Mouse (Mus musculus) adrenal gland, adult 8-10 months (tissue): ENCODE data around the gene Plpp2. TPM values are rescaled to one million over a fixed set of nuclear protein-coding genes. Genes with fewer than 3 reads are reported as not detected.
A peak's percentile ranks its signal among the peaks of the same experiment; 100 is the strongest.

Experiments used
- DNase-seq: peaks from one replicate; pipeline ENCODE4 v3.0.0; 2022
- total RNA-seq, 4 experiments: library from RNA; stranded (reverse); gene quantifications; 2 replicates each; pipeline ENCODE4 v1.2.4; 2022

Plpp2 gene
- total RNA-seq, 4 experiments from 2014 or later: 21.3 to 49.8 (median 30.1) TPM

DNA sequence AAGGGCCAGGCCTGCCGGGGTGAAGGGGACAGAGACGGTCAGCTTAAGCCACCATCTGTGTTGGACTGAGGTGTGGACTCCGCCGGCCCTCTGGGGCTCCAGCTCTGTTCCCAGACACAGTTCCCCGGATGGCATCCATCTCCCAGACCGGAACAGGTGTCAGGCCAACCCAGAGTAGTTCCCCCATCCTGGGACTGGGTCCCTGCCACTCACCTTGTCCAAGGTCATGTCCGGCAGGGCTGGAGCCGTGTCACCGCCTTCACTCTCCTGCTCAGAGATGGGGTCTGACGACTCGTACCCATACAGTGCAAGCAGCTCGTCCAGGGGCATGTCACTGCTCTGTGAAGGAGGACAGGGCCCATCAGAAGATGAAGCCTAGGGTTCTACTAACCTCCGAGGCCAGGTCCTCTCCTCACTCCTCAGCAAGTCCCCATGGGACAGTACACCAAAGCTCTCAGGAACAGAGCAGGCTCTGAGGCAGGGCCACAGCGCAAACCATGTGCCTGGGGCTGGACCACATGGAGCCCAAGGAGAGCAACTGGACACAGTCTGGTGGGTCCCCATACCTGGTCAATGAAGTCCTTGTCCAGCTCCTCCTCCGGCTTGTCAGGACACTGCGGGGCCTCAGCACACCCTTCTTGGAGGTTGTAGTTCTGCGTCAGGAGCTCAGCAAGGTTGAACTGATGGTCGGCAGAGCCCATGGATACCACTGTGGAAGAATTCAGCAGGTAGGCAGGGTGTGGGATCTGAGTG lies 15.6 kb upstream of the Plpp2 start:
- DNase-seq: no peak

DNA sequence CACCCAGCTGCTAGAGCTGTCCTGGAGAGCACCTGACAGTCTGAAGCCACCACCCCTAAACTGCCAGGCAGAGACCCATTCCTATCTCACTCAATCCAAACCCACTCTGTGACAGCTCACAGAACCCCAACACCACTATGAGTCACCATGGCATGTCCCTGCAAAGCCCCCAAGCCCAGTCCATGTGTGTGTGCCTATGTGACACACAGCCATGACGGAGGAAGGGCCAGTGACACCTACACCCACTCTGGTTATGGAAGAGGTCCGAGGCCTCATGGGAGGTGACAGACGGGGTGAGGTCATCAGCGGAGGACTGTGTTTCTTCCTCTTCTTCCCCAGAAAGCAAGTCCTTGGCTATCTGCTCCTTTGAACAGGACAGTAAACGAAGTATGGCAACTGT lies 14.9 kb upstream of the Plpp2 start:
- no peak for DNase-seq

DNA sequence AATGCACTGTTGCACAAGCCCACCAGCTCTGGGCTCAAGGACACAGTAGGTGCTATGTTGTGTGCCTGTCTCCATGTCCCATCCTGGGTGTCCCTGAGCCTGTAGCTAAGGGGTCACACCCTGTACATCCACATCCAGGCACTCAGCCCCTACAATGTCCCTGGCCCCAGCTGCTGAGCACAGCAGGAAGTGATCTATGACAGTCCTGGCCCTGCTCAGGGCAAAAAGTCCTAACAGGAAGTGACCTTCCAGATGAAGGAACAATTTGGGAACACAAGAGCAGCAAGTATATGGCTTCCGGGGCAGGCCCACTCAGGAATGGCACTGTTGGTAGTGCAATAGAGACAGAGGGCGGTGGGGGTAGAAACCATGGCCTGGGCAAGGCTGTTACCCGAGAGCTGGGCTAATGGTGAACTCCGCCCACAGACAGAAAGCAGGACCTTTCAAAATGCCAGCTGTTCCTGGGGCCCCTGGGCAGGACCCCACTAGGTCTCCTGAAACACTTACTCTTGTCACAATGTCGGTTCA lies 13.6 kb upstream of the Plpp2 start:
- no peak for DNase-seq

DNA sequence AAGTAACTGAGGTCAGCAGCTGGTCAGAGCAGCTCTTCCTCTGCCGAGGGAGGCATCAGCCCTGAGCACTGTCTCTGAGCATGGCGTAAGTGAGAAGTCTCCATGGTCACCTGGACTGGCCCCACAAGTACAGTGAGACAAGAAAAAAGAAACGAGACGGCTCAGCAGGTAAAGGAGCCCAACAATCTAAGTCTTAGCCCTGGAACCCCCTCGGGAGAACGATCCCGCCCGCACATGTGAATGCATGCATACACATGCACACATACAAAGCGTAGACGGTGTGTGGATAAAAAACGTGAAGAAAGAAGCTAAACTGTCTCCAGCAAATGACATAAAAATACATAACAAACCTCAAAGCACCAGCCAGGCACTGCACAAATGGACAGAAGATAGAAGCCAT lies 12.9 kb upstream of the Plpp2 start:
- no peak for DNase-seq

DNA sequence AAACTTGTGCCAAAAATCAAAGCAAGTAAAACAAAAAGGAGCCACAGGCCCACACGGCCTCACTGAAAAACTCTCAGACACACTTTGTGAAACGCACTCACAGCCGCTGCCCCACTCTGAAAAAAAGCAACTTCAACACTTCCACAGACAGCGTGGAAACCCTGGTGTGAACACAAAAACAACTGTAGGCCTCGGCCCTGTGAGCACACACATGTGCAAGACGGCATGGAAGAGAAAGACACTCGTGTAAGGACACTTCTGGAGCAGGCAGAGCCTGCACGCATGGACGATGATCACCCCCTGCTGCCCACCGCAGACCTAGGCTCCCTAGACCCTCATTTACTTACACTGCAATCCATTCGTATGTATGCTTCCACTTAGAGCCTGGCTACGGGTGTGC lies 12.3 kb upstream of the Plpp2 start:
- DNase-seq: no peak

DNA sequence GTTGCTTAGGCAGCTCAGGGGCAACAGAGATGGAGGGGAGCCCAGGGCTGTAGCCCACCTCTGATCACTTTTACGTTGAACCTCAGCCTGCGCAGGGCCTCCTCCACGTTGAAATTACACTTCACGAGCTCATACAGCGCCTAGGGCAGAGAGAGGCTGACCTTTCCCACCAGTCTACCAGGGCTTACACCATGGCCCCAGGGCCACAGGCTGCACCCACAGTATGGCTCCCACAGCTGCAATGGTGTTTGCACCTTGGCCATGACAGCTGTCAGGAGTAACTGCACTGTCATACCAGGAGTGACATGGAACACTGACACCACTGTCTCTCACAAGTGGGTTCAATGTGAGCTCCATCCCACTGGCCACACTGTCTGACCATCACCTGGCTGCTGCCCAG lies 11.0 kb upstream of the Plpp2 start:
- DNase-seq: no peak

DNA sequence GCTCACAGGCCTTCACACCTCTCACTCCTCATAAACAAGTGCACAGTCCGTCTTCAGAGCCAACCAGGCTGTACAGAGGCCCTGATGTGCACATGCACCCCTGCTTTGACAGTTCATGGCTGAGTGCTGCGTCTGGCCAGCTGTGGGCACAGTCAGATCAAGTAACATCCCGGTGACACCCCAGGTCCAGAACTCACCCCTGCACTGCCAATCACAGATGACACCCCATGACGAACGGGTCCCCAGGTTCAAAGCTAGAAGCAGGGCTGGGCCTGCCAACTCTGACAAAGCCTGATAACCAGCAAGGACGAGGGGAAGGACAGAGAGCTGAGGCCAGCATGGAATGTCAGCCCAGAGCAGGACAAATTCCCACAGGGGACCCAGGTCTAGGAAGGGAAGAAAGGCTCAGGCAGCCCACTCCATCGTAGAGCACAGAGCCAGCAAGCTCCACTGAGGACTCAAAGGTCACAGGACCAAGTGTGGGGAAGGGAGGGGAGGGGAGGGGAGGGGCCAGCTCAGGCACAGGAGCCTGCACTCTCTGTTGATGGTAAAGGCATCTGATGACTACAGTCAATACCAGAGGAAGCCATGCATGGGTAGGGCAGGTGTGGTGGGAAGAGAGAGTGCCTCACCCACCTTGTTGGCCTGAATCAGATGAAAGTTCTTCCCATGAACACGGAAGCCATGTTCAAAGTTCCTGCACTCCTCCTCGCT lies 10.4 kb upstream of the Plpp2 start:
- peak; percentile 60 for DNase-seq

DNA sequence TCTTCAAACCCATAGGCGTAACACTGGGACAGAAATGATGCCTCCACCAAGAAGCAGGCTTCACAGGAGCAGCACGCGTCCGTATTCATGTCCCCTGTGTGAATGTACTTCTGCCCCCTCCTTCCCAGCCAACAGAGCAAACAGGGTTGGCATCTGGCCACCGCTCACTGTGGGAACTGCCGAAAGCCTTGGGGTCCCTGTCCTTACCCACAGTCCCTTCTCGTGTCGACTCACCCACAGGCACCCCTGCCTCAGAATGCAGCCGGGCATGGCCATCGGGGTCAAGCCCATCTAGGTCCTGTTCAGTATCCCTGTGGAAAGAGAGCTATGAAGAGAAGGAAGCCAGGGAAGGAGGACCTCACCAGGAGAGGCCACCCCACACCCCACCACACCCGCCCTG lies 8.6 kb upstream of the Plpp2 start:
- DNase-seq: no peak

DNA sequence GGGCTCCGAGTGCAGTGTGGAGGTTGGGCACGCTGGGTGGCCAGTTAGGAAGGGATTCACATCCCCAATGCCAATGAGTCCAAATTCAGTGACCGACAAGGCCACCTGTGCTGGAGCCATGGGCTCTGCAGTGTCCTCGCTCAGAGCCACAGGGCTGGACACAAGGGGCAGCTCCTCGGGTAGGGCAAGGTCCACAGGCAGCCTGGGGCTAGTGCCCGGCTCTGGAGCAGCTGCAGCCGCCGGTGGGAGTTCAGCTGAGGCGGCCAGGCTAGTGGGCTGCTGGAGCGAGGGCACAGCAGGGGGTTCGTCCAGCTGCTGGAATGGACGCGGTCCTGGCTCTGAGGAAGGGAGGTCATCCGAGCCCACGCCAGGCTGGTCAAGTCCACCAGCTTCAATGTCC lies 7.9 kb upstream of the Plpp2 start:
- no peak for DNase-seq

DNA sequence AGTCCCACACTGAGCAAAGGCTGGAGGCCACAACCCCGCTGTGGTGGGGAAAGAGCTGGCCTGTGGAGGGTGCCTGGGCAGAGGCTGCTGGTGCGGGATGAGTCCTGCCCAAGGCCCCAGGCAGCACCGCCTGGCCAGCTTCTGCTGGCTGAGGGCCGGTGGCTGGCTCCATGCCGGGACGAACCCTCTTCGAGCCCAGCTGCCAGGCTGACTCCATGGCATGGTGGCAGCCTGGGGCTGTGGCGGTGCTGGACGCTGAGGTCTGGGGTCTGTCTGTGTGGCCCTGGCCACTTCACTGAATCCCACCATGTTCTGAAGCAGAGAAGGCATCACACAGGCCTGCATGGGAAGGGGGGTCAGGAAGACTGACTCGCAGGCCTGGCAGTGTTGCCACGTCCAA lies 7.2 kb upstream of the Plpp2 start:
- DNase-seq: no peak

DNA sequence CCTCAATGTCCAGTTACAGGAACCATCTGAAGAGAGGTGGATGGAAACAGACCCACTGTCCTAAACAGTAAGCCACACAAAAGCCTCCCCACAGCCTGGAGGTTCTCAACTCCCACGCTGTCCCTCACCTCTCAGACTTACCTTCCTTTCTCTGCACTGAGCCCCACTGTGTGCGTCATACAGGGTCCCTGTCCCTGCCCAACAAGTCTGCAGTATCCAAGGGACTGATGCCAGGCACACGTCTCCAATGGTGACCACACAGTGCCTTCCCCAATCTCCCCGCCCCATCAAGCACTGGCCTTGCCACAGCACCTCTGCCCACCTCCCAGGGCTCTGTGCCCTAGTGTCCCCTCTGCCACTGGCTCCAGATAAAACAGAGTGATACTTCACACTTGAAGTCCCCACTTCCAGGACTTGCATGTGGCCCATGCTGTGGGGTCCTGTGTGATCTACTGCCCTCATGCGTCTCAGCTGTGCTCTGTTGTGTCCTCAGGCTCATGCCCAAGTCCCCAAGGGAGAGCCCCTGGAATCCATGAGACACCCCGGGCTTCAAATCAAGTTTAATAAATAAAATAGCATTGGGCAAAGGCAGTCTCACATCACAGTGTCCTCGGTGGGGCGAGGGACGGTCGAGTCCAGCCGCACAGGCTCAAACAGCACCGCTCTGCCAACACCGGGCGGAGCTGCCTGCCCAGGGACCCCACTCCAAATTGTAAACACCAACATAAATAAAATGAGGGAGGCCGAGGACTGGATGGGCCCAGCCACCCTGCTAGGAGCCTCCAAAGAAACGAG lies 6.3 kb upstream of the Plpp2 start:
- DNase-seq: no peak

DNA sequence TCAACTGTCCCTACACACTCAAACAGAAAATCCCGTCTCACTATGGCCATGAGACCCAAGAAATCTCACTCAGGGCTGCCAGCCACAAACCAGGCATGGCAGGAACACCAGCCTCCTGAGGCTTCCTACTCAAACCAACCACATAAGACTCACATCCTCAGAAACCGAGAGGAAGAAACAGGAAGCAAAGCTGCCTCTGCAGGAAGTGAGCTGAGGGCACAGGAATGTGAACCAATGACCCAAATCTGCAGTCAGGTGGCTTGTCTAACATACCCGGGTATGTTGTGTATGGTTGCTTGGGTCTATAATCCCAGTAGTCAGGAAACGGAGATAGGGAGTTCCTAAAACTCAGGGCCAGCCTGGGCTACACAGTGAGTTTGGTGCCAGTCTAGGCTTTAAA lies 5.3 kb upstream of the Plpp2 start:
- DNase-seq: no peak

DNA sequence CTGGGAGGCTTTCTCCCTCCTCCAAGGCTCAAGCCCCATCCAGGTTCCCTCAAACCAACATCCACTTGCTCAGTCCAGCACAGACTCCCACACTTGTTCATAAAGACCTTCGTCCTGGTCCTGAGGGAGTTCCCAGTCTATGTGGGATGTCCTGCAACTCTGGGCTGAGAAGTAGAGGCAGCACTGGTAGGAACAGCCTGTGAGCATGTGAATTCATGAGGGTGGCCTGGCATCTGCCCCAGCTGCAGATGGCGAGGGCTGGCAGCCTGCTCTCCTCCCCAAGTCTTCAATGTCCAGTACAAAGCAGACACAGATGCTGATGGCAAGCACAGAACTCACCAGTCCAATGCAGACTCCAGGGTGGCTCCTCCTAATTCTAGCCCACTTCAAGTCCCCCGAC lies 4.7 kb upstream of the Plpp2 start:
- DNase-seq: no peak

DNA sequence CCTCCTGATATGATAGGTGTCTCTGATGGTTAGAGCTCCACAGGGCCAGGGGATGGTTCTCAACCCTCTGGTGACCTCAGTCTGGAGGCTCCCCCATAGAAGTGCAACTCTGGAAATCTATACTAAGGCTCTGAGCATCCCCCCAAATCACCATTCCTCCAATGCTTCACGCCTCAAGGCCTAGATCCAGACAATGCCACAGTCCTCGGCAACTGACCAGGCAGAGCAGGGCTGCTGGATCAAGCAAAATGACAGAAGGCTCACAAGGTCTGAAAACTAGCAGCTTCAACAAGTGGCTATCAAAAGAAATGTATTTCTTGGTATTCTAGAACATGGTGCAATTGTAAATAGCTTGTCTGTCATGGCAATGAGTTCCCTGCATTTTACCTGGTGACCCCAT lies 4.2 kb upstream of the Plpp2 start:
- DNase-seq: no peak

DNA sequence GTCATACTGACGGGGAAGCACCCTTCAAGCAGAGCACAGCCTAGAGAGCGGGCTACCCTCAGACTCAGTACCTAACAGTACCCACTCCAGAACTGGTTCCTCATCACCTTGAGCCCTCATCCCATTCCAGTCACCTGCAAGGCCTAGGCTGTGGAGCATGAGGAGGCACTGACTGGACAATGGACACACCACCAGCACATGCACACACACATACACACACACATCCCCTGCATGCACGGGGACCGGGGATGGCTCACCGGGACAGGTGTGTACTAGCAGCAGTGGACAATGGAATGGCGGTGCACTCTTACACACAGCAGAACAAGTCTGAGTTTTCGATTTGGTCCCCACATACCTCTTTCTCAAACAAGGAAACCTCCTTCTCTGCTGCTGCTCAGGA lies 3.7 kb upstream of the Plpp2 start:
- DNase-seq: no peak

DNA sequence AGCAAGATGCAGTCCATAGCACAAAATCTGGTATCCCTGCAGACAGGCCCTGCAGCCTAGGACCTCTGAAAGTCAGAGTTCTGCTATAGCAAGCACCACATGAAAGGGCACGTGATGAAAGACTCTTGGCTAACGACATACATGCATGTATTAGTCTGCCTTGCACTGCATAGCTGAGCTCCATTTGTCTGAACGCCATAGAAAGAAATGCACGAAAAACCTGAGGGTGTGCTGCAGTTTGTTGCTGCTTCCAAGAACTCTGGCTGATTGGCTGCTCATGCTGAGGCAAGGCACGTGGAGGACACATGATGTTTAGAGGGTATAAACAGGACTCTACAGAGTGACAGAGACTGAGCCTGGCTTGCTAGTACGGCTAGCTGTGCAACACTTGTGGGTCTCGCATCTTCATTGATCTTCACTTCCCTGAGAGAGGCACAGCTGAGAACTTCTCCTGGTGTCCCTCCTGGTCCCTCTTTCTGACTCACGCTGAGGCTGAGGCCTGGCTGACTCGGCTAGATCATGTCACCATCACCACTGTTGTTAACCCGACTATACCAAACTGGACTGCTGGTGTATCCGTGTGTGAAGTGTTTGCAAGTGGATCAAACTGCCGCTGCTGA lies 3.0 kb upstream of the Plpp2 start:
- no peak for DNase-seq

DNA sequence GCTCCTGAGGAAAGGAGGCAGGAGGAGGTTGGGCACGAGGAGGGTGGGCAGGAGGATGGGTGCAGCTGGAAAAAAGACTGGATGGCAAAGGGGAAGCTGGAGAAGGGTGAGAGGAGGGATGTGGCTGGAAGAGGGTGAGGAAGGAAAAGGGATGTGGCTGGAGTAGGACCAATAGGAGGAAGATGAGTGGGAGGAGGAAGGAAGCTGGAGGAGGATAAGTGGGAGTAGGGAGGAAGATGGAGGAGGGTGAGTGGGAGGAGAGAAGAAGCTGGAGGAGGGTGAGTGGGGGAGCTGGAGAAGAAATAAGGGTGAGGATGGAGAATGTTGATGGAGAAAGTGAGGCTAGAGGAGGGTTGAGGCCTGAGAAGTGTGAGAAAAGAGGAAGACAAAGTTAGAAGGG lies 1.8 kb upstream of the Plpp2 start:
- no peak for DNase-seq

DNA sequence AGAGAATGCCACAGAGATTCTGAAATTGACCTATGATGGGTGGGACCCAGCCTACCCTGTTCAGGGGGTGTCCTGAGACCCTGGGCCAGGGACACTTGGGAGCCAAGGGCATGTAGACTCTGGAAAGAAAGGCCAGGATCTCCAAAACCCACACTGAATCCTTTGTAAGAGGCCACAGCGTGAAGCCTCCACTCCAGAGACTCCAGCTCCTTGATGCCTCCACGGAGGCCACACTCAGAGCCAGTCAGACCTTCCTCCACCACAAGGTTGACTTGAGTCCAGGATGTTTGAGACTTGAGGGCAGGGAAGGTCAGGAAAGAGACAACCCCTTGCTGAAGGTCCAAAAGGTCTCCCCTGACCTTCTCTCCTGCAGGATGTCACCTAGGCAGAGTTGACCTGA lies 830 bp upstream of the Plpp2 start:
- DNase-seq: no peak

DNA sequence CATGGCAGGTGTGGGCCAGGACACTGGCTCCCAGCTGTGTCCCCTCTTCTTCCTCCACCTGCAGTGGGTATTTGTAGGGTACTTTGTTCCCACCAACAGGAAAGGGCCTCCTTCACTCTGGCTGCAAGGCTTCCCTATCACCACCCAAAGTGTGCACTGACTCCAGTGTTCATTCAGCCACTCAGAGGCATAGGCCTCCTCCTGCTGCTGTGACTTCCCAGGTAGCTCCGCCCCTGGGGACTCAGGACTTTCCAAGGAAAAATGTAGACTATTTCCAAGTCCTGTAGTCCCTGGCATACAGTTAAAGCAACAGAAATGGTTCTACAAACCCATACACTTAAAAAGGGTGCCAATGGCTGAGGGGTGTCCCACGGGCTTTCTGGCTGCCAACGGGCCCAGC lies 918 bp downstream of the Plpp2 start:
- no peak for DNase-seq

DNA sequence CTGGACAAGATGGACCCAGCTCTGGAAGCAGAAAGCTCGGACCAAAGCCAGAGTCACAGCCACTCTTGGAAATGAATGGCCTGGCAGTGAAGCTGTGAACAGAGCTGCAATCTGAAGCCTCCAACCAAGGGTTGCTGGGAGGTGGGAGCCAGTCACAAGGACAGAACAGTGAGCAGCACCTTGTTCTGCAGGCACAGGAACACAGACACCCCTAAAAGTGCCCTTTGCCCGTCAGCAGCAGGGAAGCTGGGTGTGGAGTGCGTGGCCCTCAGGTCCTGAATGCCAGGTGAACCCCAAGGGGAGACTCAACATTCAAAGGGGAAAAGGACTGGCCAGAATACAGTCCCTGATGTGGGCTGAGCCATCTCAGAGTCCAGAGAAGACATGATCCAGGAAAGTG lies 2.0 kb downstream of the Plpp2 start:
- no peak for DNase-seq

DNA sequence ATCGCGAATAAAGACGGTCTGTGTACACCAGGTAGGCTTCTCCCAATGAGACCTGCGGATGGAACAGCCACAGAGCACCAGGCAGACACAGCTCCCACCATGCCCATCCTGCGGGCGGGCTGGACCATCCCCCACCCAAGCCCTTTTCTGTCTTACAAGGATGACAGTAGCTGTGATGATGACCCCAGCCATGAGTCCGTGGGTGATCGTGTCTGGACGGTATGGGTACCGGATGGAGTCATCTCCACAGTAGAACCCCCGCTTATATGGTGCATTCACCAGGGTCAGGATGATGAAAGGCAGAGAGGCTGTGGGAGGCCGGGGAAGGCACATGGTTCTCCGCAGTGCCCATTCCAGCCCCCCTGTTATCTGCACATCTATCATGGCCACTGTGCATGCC lies 2.9 kb downstream of the Plpp2 start:
- DNase-seq: no peak

DNA sequence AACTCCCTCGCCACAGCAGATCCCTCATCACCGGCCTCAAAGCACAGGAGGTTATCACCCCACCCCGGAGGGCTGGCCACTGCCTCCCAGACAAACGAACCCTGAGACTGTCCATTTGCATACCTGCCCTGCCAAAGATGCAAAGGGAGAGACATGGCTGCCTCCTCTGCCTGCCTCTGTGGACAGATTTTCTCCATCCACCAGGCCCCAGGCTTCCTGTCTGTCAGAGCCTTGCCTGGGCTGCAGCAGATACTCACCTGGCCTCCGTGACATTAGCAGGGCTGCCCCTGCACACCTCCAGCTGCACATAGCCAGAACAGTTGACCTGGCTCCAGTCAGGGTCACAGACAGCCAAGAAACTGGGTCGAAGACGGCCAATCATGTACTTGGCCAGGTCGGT lies 3.4 kb downstream of the Plpp2 start:
- DNase-seq: no peak

DNA sequence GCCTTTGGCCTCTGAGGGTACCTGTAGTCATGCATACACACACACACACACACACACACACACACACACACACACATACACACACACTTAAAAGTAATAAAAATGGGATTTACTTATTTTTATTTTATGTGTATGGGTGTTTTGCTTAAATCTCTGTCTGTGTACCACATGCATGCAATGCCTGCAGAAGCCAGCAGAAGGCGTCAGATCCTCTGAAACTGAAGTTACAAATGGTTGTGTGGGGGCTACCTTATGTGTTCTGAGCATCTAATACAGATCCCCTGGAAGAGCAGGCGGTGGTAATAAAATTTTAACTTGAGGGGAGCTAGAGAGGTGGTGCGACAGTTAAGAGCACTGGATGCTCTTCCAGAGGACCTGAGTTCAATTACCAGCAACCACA lies 5.5 kb downstream of the Plpp2 start:
- DNase-seq: no peak
